Mouse (Mus musculus) myocyte (in vitro differentiated cells): ENCODE measurements around the gene Zscan26.
A peak's percentile ranks its signal among the peaks of the same experiment; 100 is the strongest.

Experiments
- CEBPB ChIP-seq: IDR thresholded peaks from 2 replicates; pipeline ENCODE4 v1.6.1; 2011; ENCODE audit warnings: mild to moderate bottlenecking, moderate library complexity; ENCODE audit not compliant: poor library complexity, insufficient read depth, severe bottlenecking
- MAX ChIP-seq: IDR thresholded peaks from one replicate; pipeline ENCODE4 v1.6.1; 2011; ENCODE audit warnings: low read depth, mild to moderate bottlenecking, control low read depth
- POLR2A ChIP-seq: IDR thresholded peaks from one replicate; pipeline ENCODE4 v1.6.1; 2011; ENCODE audit warnings: low read depth, mild to moderate bottlenecking, control low read depth, moderate library complexity; ENCODE audit not compliant: insufficient read length
- POLR2AphosphoS2 ChIP-seq: IDR thresholded peaks from one replicate; pipeline ENCODE4 v1.6.1; 2011; ENCODE audit warnings: low read depth, control low read depth; ENCODE audit not compliant: insufficient read length
- TCF3 ChIP-seq: IDR thresholded peaks from one replicate; pipeline ENCODE4 v1.6.1; 2011; ENCODE audit warnings: low read depth, control low read depth; ENCODE audit not compliant: insufficient read length
- USF1 ChIP-seq: IDR thresholded peaks from one replicate; pipeline ENCODE4 v1.6.1; 2011; ENCODE audit warnings: low read depth, mild to moderate bottlenecking, control low read depth, moderate library complexity

DNA sequence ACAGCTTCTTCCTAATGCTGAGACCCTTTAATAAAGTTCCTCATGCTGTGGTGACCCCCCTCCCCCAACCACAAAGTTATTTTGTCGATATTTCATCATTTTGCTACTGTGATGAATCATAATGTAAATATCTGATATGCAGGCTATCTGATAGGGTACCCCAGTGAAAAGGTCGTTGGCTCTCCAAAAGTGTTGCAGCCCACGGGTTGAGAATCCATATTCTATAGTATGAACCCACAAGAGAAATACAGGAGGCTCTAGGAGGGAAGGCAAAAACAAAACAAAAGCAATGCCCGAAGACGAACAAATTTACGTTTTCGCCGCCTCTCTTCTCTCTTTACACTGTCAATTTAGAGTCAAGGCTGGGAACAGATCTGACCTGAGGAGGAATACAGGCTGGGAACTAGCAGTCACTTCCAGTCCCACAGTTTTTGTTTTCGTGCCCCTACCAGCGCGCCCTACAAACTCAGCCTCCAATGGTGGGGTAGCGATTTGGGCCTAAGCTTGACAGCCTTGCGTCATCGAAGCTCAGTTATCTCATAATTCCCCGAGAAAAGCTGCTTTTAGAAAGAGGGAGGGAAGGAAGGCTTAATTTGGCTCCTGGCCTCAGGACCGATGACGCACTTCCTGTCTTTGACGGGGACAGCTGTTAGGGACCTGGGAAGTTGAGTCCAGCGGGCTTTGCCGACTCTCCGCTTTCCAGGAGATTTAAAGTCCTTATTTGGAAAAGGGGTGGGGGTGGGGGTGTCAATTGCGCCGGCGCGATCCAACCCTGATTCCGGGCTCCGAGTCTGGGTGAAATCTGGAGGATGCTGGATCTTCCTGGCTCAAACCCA is 45.3 kb downstream of the Zscan26 start:
- no peak for TF ChIP-seq CEBPB
- TF ChIP-seq USF1 = no peak
- no peak for TF ChIP-seq POLR2AphosphoS2
- no peak for TF ChIP-seq POLR2A
- TF ChIP-seq MAX = peak; percentile 9
- no peak for TF ChIP-seq TCF3
